Mouse (Mus musculus): ENCODE results near the gene T2.

T2 gene

GRCm38 (mm10) chr17:8416865-8417264, 61.1 kb downstream of the T2 start:
- DNase-seq (ENCODE audit: low spot score in 2 of 2): no peak

GRCm38 (mm10) chr17:8420739-8421138, 64.9 kb downstream of the T2 start:
- no peak for DNase-seq (ENCODE audit: low spot score in 2 of 2)

GRCm38 (mm10) chr17:8421517-8421916, 65.7 kb downstream of the T2 start:
- DNase-seq (ENCODE audit: low spot score in 2 of 2): no peak

- DNase-seq (ENCODE audit: low spot score in 2 of 2): no peak
Measured at GRCm38 (mm10) chr17:8423283-8423682, 67.5 kb downstream of the T2 start.

GRCm38 (mm10) chr17:8429436-8429835, 73.6 kb downstream of the T2 start:
- no peak for DNase-seq (ENCODE audit: low spot score in 2 of 2)

GRCm38 (mm10) chr17:8429896-8430295, 74.1 kb downstream of the T2 start:
- no peak for DNase-seq (ENCODE audit: low spot score in 2 of 2)

GRCm38 (mm10) chr17:8432179-8432800, 76.5 kb downstream of the T2 start:
- no peak for DNase-seq (ENCODE audit: low spot score in 2 of 2)

- no peak for DNase-seq (ENCODE audit: low spot score in 2 of 2)
Measured at GRCm38 (mm10) chr17:8433121-8433977, 77.6 kb downstream of the T2 start.

GRCm38 (mm10) chr17:8433978-8434960, 78.5 kb downstream of the T2 start, which contains the start of gene T:
T (plus strand) TSS chr17:8434423.
- DNase-seq (ENCODE audit: low spot score in 2 of 2): no peak

GRCm38 (mm10) chr17:8436184-8436583, 80.4 kb downstream of the T2 start:
- DNase-seq (ENCODE audit: low spot score in 2 of 2): no peak

- no peak for DNase-seq (ENCODE audit: low spot score in 2 of 2)
Measured at GRCm38 (mm10) chr17:8444062-8444461, 88.3 kb downstream of the T2 start.

- no peak for DNase-seq (ENCODE audit: low spot score in 2 of 2)
Measured at GRCm38 (mm10) chr17:8447676-8448192, 91.9 kb downstream of the T2 start.

- no peak for DNase-seq (ENCODE audit: low spot score in 2 of 2)
Measured at GRCm38 (mm10) chr17:8448324-8448723, 92.5 kb downstream of the T2 start.

GRCm38 (mm10) chr17:8455196-8455595, 99.4 kb downstream of the T2 start:
- DNase-seq (ENCODE audit: low spot score in 2 of 2): no peak

- no peak for DNase-seq (ENCODE audit: low spot score in 2 of 2)
Measured at GRCm38 (mm10) chr17:8455601-8456000, 99.8 kb downstream of the T2 start.

- no peak for DNase-seq (ENCODE audit: low spot score in 2 of 2)
Measured at GRCm38 (mm10) chr17:8456856-8457460, 101.2 kb downstream of the T2 start.

GRCm38 (mm10) chr17:8461568-8461967, 105.8 kb downstream of the T2 start:
- DNase-seq (ENCODE audit: low spot score in 2 of 2): no peak

GRCm38 (mm10) chr17:8463482-8464128, 107.8 kb downstream of the T2 start:
- DNase-seq (ENCODE audit: low spot score in 2 of 2): no peak

- DNase-seq (ENCODE audit: low spot score in 2 of 2): no peak
Measured at GRCm38 (mm10) chr17:8467771-8468170, 112.0 kb downstream of the T2 start.

GRCm38 (mm10) chr17:8468716-8469344, 113.0 kb downstream of the T2 start:
- peak; percentile 43 to 82 for DNase-seq (ENCODE audit: low spot score in 2 of 2)
